Mouse (Mus musculus): ENCODE data around the gene Pola2. TPM values are rescaled to one million over a fixed set of nuclear protein-coding genes. Genes with fewer than 3 reads are reported as not detected.
A peak's percentile ranks its signal among the peaks of the same experiment; 100 is the strongest.

Pola2 gene
- polyA plus RNA-seq, 1 experiment from 2014 or later = 42.7 TPM

DNA sequence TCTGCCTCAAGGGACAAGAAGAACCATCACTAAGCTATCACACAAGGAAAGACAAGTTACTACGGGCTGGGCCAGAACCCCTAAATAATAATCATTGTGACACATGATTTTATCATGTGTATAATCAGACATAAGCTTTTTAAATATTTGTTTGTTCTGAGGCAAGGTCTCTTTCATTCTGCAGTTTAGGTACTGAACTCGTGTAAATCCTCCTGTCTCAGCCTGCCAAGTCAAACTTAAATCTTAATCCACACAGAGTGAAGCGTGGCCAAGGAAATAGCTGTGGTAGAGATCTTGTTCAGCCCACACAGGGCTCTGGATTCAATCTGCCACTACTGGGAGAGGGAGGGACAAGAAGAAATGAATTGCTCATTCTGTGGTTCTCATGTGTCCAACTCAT lies 56.7 kb downstream of the Pola2 start:
- no peak for ATAC-seq (ENCODE audit: insufficient number of reproducible peaks, insufficient read depth, low FRiP score, low read depth)
- Histone ChIP-seq H3K4me3 (ENCODE audit: control insufficient read depth in 1 of 2, insufficient read depth in 1 of 2, low read depth in 1 of 2, low read length in 2 of 2) (no peak overlapping the region), H3K4me1 (ENCODE audit: control insufficient read depth in 2 of 2, insufficient read depth in 2 of 2, low read length in 2 of 2) (peaks cover 5 to 19% of the 10 kb centered on the region in 2 experiments), H3K9me3 (ENCODE audit: control insufficient read depth, low read length) (no peaks in the 10 kb centered on the region), H3K27ac (replicated peaks in 1 of 2; ENCODE audit: control insufficient read depth in 1 of 2, insufficient read depth in 1 of 2, low read depth in 2 of 2, low read length in 2 of 2) (no peak overlapping the region), H3K4me2 (ENCODE audit: low read length) (no peak overlapping the region), H3K27me3 (ENCODE audit: control insufficient read depth, insufficient read depth, low read length) (no peaks in the 10 kb centered on the region), H3K9ac (ENCODE audit: low read length) (no peak overlapping the region), H3K36me3 (ENCODE audit: control insufficient read depth, insufficient read depth, low read length) (peaks cover 54% of the 10 kb centered on the region)
- WGBS = 83% methylated on average over 3 of the region's 3 CpGs

DNA sequence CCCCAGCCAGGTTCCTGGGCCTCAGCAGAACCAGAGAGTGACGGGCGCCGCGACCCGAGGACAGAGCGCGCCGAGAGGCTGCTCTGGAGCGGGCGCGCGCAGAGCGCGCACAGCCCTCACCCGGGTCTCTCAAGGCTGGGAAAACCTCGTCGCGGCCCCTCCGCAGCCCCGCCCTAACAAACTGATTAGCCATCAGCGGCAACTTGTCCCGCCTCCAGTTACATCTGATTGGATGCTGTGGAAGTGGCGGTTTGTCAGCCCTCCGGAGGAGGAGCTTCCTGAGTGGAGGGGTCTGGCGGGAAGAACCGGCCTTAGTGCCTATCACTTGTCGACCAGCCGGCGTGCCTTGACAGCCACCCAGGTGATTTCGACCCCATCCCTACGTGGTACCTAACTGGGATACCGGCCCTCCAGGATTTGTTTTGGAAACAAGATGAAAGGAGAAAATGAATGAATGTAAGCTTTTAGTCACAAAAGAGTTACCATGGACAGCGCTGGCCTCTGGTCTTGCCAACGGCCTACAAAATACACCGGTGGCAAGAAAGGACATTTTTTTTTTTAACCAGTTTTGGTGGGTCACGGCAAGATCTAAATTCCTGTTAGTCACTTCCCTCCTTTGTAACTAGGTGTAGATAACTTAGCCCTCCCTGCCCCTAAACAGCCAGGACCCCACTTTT lies 69.9 kb downstream of the Pola2 start, which contains the start of gene Tigd3:
Tigd3 (minus strand) TSS at position 148 of the 677 bp plus-strand sequence.
- no peaks in the 10 kb centered on the region for H3K9me3 ChIP-seq (ENCODE audit: control insufficient read depth, low read length)
- 3% methylated on average over 36 of the region's 36 CpGs for WGBS
- peak; percentile 87 for ATAC-seq (ENCODE audit: insufficient number of reproducible peaks, insufficient read depth, low FRiP score, low read depth)

GRCm38 (mm10) chr19:5893282-5894001 lies 70.6 kb downstream of the Pola2 start:
- Histone ChIP-seq H3K4me1 (ENCODE audit: control insufficient read depth in 2 of 2, insufficient read depth in 2 of 2, low read length in 2 of 2) (peaks cover 9 to 17% of the 10 kb centered on the region in 2 experiments), H3K9ac (ENCODE audit: low read length) (peak overlapping the region; percentile 86), H3K9me3 (ENCODE audit: control insufficient read depth, low read length) (no peaks in the 10 kb centered on the region), H3K27ac (replicated peaks in 1 of 2; ENCODE audit: control insufficient read depth in 1 of 2, insufficient read depth in 1 of 2, low read depth in 2 of 2, low read length in 2 of 2) (peak overlapping the region in 1 of 2 experiments; percentile 60; a peak in 2 of 4 replicates), H3K4me3 (ENCODE audit: control insufficient read depth in 1 of 2, insufficient read depth in 1 of 2, low read depth in 1 of 2, low read length in 2 of 2) (peak overlapping the region; percentile 44 to 62), H3K36me3 (ENCODE audit: control insufficient read depth, insufficient read depth, low read length) (peaks cover 31% of the 10 kb centered on the region), H3K27me3 (ENCODE audit: control insufficient read depth, insufficient read depth, low read length) (no peaks in the 10 kb centered on the region), H3K4me2 (ENCODE audit: low read length) (peak overlapping the region; percentile 93)
- peak; percentile 16; the same call in 1 of the 2 replicates for ATAC-seq (ENCODE audit: insufficient number of reproducible peaks, insufficient read depth, low FRiP score, low read depth)
- 10% methylated on average over 31 of the region's 31 CpGs for WGBS

More for the DNA sequence above, 69.9 kb downstream of the Pola2 start, which contains the start of gene Tigd3:
- no peaks in the 10 kb centered on the region for H3K27me3 ChIP-seq (ENCODE audit: control insufficient read depth, insufficient read depth, low read length)
- H3K27ac ChIP-seq (replicated peaks in 1 of 2; ENCODE audit: control insufficient read depth in 1 of 2, insufficient read depth in 1 of 2, low read depth in 2 of 2, low read length in 2 of 2) = peak within 1 kb of the TSS in 1 of 2 experiments; percentile 60; a peak in 2 of 4 replicates
- peak within 1 kb of the TSS; percentile 86 for H3K9ac ChIP-seq (ENCODE audit: low read length)
- peaks cover 36% of the 10 kb centered on the region for H3K36me3 ChIP-seq (ENCODE audit: control insufficient read depth, insufficient read depth, low read length)
- peaks cover 9 to 17% of the 10 kb centered on the region in 2 experiments for H3K4me1 ChIP-seq (ENCODE audit: control insufficient read depth in 2 of 2, insufficient read depth in 2 of 2, low read length in 2 of 2)
- peak within 1 kb of the TSS; percentile 44 to 62 for H3K4me3 ChIP-seq (ENCODE audit: control insufficient read depth in 1 of 2, insufficient read depth in 1 of 2, low read depth in 1 of 2, low read length in 2 of 2)
- peak within 1 kb of the TSS; percentile 93 for H3K4me2 ChIP-seq (ENCODE audit: low read length)

- H3K9ac ChIP-seq (ENCODE audit: low read length) = no peak overlapping the region
- no peak overlapping the region for H3K27ac ChIP-seq (replicated peaks in 1 of 2; ENCODE audit: control insufficient read depth in 1 of 2, insufficient read depth in 1 of 2, low read depth in 2 of 2, low read length in 2 of 2)
- no peaks in the 10 kb centered on the region for H3K27me3 ChIP-seq (ENCODE audit: control insufficient read depth, insufficient read depth, low read length)
- peaks cover 9 to 17% of the 10 kb centered on the region in 2 experiments for H3K4me1 ChIP-seq (ENCODE audit: control insufficient read depth in 2 of 2, insufficient read depth in 2 of 2, low read length in 2 of 2)
- H3K4me3 ChIP-seq (ENCODE audit: control insufficient read depth in 1 of 2, insufficient read depth in 1 of 2, low read depth in 1 of 2, low read length in 2 of 2) = no peak overlapping the region
- ATAC-seq (ENCODE audit: insufficient number of reproducible peaks, insufficient read depth, low FRiP score, low read depth) = no peak
- 95% methylated on average over 13 of the region's 13 CpGs for WGBS
- peaks cover 24% of the 10 kb centered on the region for H3K36me3 ChIP-seq (ENCODE audit: control insufficient read depth, insufficient read depth, low read length)
- H3K9me3 ChIP-seq (ENCODE audit: control insufficient read depth, low read length) = no peaks in the 10 kb centered on the region
- no peak overlapping the region for H3K4me2 ChIP-seq (ENCODE audit: low read length)
Observed at GRCm38 (mm10) chr19:5892735-5893134, 71.3 kb downstream of the Pola2 start.

- WGBS = 93% methylated on average over 7 of the region's 7 CpGs
Observed at GRCm38 (mm10) chr19:5892262-5892661, 71.7 kb downstream of the Pola2 start.

GRCm38 (mm10) chr19:5891521-5892258 lies 72.3 kb downstream of the Pola2 start:
- H3K9ac ChIP-seq (ENCODE audit: low read length) = no peak overlapping the region
- H3K27me3 ChIP-seq (ENCODE audit: control insufficient read depth, insufficient read depth, low read length) = no peaks in the 10 kb centered on the region
- peaks cover 14% of the 10 kb centered on the region for H3K36me3 ChIP-seq (ENCODE audit: control insufficient read depth, insufficient read depth, low read length)
- 90% methylated on average over 12 of the region's 12 CpGs for WGBS
- peaks cover 9 to 17% of the 10 kb centered on the region in 2 experiments for H3K4me1 ChIP-seq (ENCODE audit: control insufficient read depth in 2 of 2, insufficient read depth in 2 of 2, low read length in 2 of 2)
- no peak for ATAC-seq (ENCODE audit: insufficient number of reproducible peaks, insufficient read depth, low FRiP score, low read depth)
- peak overlapping the region in 1 of 2 experiments; percentile 25; a peak in 1 of 4 replicates for H3K27ac ChIP-seq (replicated peaks in 1 of 2; ENCODE audit: control insufficient read depth in 1 of 2, insufficient read depth in 1 of 2, low read depth in 2 of 2, low read length in 2 of 2)
- H3K4me3 ChIP-seq (ENCODE audit: control insufficient read depth in 1 of 2, insufficient read depth in 1 of 2, low read depth in 1 of 2, low read length in 2 of 2) = no peak overlapping the region
- H3K9me3 ChIP-seq (ENCODE audit: control insufficient read depth, low read length) = no peaks in the 10 kb centered on the region
- H3K4me2 ChIP-seq (ENCODE audit: low read length) = no peak overlapping the region

More at GRCm38 (mm10) chr19:5892262-5892661, 71.7 kb downstream of the Pola2 start:
- Histone ChIP-seq H3K36me3 (ENCODE audit: control insufficient read depth, insufficient read depth, low read length) (peaks cover 20% of the 10 kb centered on the region), H3K27ac (replicated peaks in 1 of 2; ENCODE audit: control insufficient read depth in 1 of 2, insufficient read depth in 1 of 2, low read depth in 2 of 2, low read length in 2 of 2) (no peak overlapping the region), H3K4me1 (ENCODE audit: control insufficient read depth in 2 of 2, insufficient read depth in 2 of 2, low read length in 2 of 2) (peaks cover 9 to 17% of the 10 kb centered on the region in 2 experiments), H3K9ac (ENCODE audit: low read length) (no peak overlapping the region), H3K27me3 (ENCODE audit: control insufficient read depth, insufficient read depth, low read length) (no peaks in the 10 kb centered on the region), H3K4me3 (ENCODE audit: control insufficient read depth in 1 of 2, insufficient read depth in 1 of 2, low read depth in 1 of 2, low read length in 2 of 2) (no peak overlapping the region), H3K9me3 (ENCODE audit: control insufficient read depth, low read length) (no peaks in the 10 kb centered on the region), H3K4me2 (ENCODE audit: low read length) (no peak overlapping the region)
- ATAC-seq (ENCODE audit: insufficient number of reproducible peaks, insufficient read depth, low FRiP score, low read depth) = no peak
